Mouse (Mus musculus) limb, embryonic 11.5 days (tissue): Measurements from ENCODE around the gene Cuta. TPM values are rescaled to one million over a fixed set of nuclear protein-coding genes. Genes with fewer than 3 reads are reported as not detected.
A peak's percentile ranks its signal among the peaks of the same experiment; 100 is the strongest.

ENCODE experiments used
- ATAC-seq: fragments of 200-750 bp; cut with Nextera tagmentation; 2 replicates; pipeline ENCODE4 v1.8.0; 2017; ENCODE audit warnings: low read depth; ENCODE audit not compliant: insufficient number of reproducible peaks, low FRiP score, low TSS enrichment
- DNase-seq: peaks from one replicate; pipeline ENCODE4 v3.0.0-alpha.2; 2015; ENCODE audit warnings: low spot score
- H3K27ac ChIP-seq: fragments of 300-500 bp; sonication (generic); replicated peaks from 2 replicates; pipeline ENCODE4 v1.5.1; 2014; ENCODE audit warnings: low read depth, mild to moderate bottlenecking, low read length
- H3K27me3 ChIP-seq: fragments of 300-500 bp; sonication (generic); 2 replicates; pipeline ENCODE4 v1.6.1; 2014; ENCODE audit warnings: mild to moderate bottlenecking, low read length, mixed read lengths; ENCODE audit not compliant: control insufficient read depth, insufficient read depth
- H3K36me3 ChIP-seq: fragments of 300-500 bp; sonication (generic); 2 replicates; pipeline ENCODE4 v1.6.1; 2014; ENCODE audit warnings: mild to moderate bottlenecking, low read length, moderate library complexity, mixed read lengths; ENCODE audit not compliant: control insufficient read depth, insufficient read depth
- H3K4me1 ChIP-seq: fragments of 300-500 bp; sonication (generic); 2 replicates; pipeline ENCODE4 v1.6.1; 2014; ENCODE audit warnings: low read length, mixed read lengths; ENCODE audit not compliant: control insufficient read depth, insufficient read depth
- H3K4me2 ChIP-seq: fragments of 300-500 bp; sonication (generic); 2 replicates; pipeline ENCODE4 v1.6.1; 2014; ENCODE audit warnings: low read depth, mild to moderate bottlenecking, moderate library complexity; ENCODE audit not compliant: severe bottlenecking
- H3K4me3 ChIP-seq: fragments of 300-500 bp; sonication (generic); 2 replicates; pipeline ENCODE4 v1.5.1; 2014; ENCODE audit warnings: low read depth, low read length
- H3K9ac ChIP-seq: fragments of 300-500 bp; sonication (generic); 2 replicates; pipeline ENCODE4 v1.6.1; 2014; ENCODE audit warnings: mild to moderate bottlenecking, low read length
- H3K9me3 ChIP-seq: fragments of 300-500 bp; sonication (generic); 2 replicates; pipeline ENCODE4 v1.6.1; 2016; ENCODE audit warnings: low read length; ENCODE audit not compliant: control insufficient read depth
- WGBS: fragments of 180-500 bp; shearing (Covaris S2); extraction: QIAGEN DNeasy Blood & Tissue Kit; methylation state at CpG from one replicate; pipeline ENCODE4 v1.1.7; 2014; 5-methylcytosine and 5-hydroxymethylcytosine counted together
- polyA plus RNA-seq: library from polyadenylated mRNA; unstranded; fragments of >200 nt; fragmentation: Nextera tagmentation; extraction: Ambion mirVana; gene quantifications from 2 replicates; pipeline ENCODE4 v1.2.1, GENCODE M21; 2014

The Cuta gene
- polyA plus RNA-seq, 1 experiment from 2014 or later = 170 TPM

DNA sequence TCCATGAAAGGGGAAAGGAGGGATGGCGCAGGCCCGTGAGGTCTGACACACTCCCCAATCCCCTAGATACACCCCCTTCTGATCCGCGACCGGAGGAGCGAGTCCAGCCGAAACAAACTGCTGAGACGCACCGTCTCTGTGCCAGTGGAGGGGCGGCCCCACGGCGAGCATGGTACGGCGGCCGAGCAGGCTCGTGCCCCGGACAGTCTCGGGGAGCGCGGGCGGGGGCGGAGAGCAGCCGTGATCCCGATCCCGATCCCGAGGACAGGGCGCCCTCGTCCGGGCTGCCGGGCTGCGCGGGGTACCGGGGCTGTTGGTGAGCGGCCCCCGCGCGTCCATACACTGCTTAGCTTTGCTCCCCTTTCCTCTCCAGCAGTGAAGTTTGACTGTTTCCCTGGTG, 7.2 kb upstream of the Cuta start:
- Histone ChIP-seq H3K9me3 (no peaks in the 10 kb centered on the region), H3K4me2 (peak overlapping the region; percentile 80), H3K4me3 (peak overlapping the region; percentile 43), H3K27me3 (no peaks in the 10 kb centered on the region), H3K9ac (peak overlapping the region; percentile 57), H3K4me1 (peaks cover 38% of the 10 kb centered on the region), H3K36me3 (no peaks in the 10 kb centered on the region), H3K27ac (peak overlapping the region; percentile 22; the same call in 1 of the 2 replicates)
- DNase-seq (peak; percentile 74), ATAC-seq (peak; percentile 18; the same call in 1 of the 2 replicates)
- under 1% methylated on average over 36 of the region's 37 CpGs for WGBS

DNA sequence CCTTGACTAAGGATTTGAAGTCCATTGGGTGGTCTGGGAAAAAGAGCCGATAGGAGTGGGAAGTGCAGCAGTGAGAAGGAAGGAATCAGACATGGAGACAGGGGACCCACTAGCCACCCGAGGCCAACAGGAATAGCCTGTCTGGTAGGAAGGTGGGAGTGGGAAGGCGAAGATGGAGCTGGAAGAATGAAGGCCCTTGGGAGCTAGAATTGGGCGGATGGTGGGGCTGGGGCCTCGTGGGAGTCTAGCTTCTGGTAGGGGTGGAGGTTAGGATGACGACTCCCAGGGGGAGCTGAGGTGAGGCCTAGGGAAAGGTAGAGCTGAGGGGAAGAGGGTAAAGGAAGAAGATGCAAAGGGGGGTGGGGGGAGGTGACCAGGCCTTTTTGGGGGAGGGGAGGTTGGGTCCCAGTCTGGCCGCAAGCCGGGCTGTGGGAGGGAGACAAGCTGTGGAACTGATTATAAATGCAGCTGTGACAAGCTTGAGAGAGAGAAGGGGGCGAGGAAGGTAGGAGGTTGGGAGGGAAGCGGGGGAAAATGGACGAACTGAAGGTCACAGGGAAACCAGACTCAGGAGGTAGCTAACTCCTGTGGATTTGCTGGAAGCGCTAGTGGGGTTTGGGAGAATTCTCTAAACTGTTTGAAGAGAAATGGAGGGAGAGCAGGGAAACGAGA, 6.6 kb upstream of the Cuta start:
- H3K36me3 ChIP-seq = no peaks in the 10 kb centered on the region
- DNase-seq (peak; percentile 34), ATAC-seq (no peak)
- peak overlapping the region; percentile 43 for H3K4me3 ChIP-seq
- peak overlapping the region; percentile 80 for H3K4me2 ChIP-seq
- H3K9ac ChIP-seq = peak overlapping the region; percentile 57
- no peaks in the 10 kb centered on the region for H3K27me3 ChIP-seq
- H3K4me1 ChIP-seq = peaks cover 36% of the 10 kb centered on the region
- WGBS = 26% methylated on average over 13 of the region's 13 CpGs
- H3K9me3 ChIP-seq = no peaks in the 10 kb centered on the region
- H3K27ac ChIP-seq = peak overlapping the region; percentile 22; the same call in 1 of the 2 replicates

DNA sequence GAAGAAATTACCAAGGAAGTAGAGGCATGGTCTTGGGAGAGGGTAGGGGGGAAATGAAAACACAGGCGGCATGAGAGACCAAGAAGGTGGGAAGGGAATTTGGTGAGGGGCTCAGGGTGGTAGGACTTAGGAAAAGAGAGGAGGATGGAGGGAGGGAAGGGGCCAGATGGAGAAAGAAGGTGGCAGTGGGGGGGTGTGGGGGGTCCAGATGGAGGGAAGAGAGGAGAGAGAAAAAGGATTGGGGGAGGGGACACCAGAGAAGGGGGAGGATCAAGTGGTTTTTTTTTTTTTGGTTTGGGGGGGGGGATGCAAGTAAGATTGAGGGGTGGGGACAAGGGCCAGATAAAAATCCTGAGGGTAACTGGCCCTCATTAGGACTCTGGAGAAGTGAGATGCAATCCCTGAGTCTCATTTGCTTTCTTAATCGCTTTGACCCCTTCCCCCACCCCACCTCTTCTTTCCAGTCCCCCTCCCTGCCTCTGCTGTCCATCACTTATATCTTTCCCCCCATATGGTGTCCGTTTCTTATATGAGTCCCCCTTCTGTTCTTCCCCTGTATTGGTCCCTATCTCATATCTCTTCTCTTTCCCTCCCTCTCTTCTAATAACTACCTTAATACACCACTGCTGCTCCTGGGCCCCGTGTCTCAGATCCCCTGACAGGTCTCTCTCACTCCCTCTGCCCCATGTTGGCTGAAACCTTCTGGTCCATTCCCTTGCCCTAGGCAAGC, 2.6 kb upstream of the Cuta start:
- no peaks in the 10 kb centered on the region for H3K9me3 ChIP-seq
- peak overlapping the region; percentile 47 for H3K4me3 ChIP-seq
- no peaks in the 10 kb centered on the region for H3K27me3 ChIP-seq
- H3K4me2 ChIP-seq = peak overlapping the region; percentile 64
- no peak overlapping the region; the same call in 1 of the 2 replicates for H3K27ac ChIP-seq
- DNase-seq (no peak), ATAC-seq (no peak)
- H3K9ac ChIP-seq = peak overlapping the region; percentile 43
- 12% methylated on average over 4 of the region's 4 CpGs for WGBS
- peaks cover 28% of the 10 kb centered on the region for H3K4me1 ChIP-seq
- H3K36me3 ChIP-seq = no peaks in the 10 kb centered on the region

DNA sequence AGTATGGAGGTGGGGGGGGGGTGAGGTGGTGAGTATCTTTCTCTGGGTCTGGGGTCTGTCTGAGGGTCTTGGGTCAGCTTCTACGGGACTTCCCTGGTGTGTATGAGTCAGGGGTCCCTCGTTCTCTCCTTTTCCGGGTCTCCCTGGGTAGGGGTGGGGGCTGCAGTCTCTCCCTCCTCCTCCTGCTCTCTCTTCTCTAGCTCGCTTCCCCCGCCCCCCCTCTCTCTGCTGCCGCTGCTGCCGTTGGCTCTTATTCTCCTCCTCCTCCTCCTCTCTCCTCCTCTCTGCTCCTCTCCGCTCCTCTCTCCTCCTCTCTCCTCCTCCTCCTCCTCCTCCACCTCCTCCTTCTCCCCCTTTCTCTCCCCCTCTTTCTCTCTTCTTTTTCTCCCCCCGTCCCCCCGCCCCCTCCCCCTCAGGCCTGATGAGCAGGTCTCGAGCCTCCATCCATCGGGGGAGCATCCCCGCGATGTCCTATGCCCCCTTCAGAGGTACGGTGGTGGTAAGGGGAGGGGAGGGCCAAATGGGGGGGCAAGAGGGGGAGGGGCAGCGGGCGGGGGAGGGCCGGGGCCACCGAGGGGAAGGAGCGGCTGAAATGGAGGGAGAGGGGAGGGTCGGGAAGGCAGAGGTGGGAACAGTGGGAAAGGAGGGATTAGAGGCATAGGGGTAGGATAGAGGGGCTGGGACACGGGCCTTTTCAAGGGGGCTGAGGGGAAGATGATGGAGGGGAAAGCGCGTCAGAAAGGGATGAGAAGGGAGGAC, 1.8 kb upstream of the Cuta start, which contains the start of gene Syngap1:
TSS of gene Syngap1 (plus strand) at position 223 of the 759 bp plus-strand sequence.
- Histone ChIP-seq H3K4me2 (peak within 1 kb of the TSS; percentile 99), H3K36me3 (no peaks in the 10 kb centered on the region), H3K4me3 (peak within 1 kb of the TSS; percentile 70), H3K27ac (peak within 1 kb of the TSS; percentile 84), H3K9ac (peak within 1 kb of the TSS; percentile 72), H3K27me3 (no peaks in the 10 kb centered on the region), H3K9me3 (no peaks in the 10 kb centered on the region), H3K4me1 (peaks cover 26% of the 10 kb centered on the region)
- WGBS = 2% methylated on average over 24 of the region's 24 CpGs
- DNase-seq = peak; percentile 37
- no peak for ATAC-seq

DNA sequence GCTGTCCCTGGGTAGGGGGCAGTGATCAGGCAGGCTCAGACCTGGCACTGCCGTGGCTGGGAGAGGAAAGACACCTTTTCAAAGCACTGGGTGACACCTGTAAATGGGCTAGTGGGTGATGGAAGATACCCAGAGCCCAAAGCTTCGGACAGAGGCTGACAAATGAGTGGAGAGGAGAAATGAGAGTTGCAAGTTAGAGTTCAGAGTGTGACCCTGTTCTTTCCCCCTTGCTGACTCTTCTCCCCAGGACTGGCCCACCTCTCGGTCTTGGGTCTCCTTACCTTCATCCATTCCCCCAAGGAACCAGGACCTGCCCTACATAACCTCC, 568 bp upstream of the Cuta start:
- Histone ChIP-seq H3K4me3 (peak overlapping the region; percentile 70), H3K27me3 (no peaks in the 10 kb centered on the region), H3K27ac (peak overlapping the region; percentile 84), H3K9me3 (no peaks in the 10 kb centered on the region), H3K4me2 (peak overlapping the region; percentile 99), H3K36me3 (no peaks in the 10 kb centered on the region), H3K4me1 (peaks cover 19% of the 10 kb centered on the region), H3K9ac (peak overlapping the region; percentile 72)
- no peak for ATAC-seq
- DNase-seq = no peak
- 0% methylated on average over 3 of the region's 3 CpGs for WGBS

DNA sequence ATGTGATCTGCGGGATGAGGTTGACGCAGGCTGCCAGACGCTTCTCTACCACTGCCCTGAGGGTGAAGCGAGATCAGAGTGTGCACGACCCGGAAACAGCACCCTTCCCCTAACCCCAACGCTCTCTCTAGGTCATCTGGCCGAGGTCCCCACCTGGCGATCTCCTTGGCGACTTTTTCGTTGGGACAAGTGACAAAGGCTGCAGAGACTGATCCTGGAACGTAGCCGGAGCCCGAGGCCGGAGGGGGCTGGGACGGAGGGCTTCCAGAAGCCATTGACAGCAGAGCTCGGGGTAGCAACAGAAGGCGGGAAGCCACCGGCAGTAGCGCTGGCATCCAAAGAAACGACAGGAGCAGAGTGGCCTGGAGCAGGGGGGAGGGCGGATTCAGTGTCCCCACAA, 638 bp downstream of the Cuta start:
- peaks cover 20% of the 10 kb centered on the region for H3K4me1 ChIP-seq
- under 1% methylated on average over 22 of the region's 22 CpGs for WGBS

DNA sequence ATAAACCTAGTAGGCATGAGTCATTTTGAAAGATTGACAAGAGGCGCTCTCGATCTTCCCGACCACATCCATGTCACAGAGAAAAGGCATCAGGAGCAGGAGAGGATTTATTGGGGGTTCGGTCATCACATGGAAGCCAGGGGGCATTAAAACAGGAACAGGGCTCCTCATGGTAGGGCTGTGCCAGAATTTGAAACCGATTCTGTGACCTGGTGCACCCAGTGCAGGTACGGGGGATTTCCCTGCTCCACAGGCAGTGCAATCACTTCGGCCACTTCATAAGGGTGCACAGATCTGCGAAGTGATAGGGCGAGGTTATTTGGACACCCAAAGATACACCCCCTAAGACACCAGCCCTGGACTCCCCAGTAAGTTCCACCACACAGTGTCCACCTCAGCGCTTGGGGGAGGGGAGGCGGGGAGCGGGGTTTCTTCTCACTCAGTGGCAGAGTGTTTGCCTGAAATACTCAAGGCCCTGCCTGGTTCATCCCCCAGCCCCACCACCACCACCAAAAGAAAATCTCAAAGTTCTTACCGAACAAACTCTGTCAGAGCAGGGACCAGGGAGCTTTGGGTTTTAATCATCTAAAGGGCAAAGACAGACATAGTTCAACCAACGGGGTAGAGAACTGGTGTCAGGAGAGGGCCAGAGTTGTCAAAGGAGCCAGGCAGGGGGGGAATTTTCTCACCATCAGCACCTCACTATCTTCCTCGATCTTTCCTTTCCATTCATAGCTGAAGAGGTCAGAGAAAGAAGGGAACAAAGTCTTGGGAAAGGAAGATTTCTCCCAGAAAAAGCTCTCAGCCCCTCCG, 1.3 kb downstream of the Cuta start:
- Histone ChIP-seq H3K4me3 (peak overlapping the region; percentile 70), H3K36me3 (no peaks in the 10 kb centered on the region), H3K27me3 (no peaks in the 10 kb centered on the region), H3K9ac (peak overlapping the region; percentile 77), H3K4me1 (peaks cover 24% of the 10 kb centered on the region), H3K27ac (peak overlapping the region; percentile 57), H3K9me3 (no peaks in the 10 kb centered on the region), H3K4me2 (peak overlapping the region; percentile 99)
- WGBS = 60% methylated on average over 16 of the region's 16 CpGs
- ATAC-seq (no peak), DNase-seq (peak; percentile 18)

More for the DNA sequence above, 638 bp downstream of the Cuta start:
- peak overlapping the region; percentile 77 for H3K9ac ChIP-seq
- no peaks in the 10 kb centered on the region for H3K9me3 ChIP-seq
- peak overlapping the region; percentile 70 for H3K4me3 ChIP-seq
- DNase-seq (peak; percentile 37), ATAC-seq (no peak)
- H3K27ac ChIP-seq = peak overlapping the region; percentile 57
- peak overlapping the region; percentile 99 for H3K4me2 ChIP-seq
- H3K36me3 ChIP-seq = no peaks in the 10 kb centered on the region
- H3K27me3 ChIP-seq = no peaks in the 10 kb centered on the region
